Mouse (Mus musculus): ENCODE results near the gene Diaph3.

The Diaph3 gene

DNA sequence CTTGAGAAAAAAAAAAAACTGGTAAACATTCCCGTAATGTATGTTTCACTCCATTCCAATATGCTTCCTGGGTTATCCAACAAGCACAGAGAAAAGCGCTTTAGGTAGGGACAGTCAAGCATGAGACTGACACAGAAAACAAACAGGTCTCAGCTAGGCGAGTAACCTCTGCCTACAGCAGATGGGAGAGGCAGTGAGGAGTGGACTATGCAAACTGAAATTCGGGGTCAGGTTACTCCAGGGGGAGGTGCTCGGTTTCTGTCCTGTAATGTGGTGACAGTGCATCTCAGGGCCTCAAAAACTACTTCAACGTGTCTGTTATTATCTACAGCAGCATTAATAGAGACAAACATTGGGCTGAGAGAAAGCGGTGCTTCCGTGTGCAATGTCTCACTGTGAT is 465.7 kb downstream of the Diaph3 start:
- no peak for DNase-seq (ENCODE audit: extremely low read depth, low read depth, low spot score)

DNA sequence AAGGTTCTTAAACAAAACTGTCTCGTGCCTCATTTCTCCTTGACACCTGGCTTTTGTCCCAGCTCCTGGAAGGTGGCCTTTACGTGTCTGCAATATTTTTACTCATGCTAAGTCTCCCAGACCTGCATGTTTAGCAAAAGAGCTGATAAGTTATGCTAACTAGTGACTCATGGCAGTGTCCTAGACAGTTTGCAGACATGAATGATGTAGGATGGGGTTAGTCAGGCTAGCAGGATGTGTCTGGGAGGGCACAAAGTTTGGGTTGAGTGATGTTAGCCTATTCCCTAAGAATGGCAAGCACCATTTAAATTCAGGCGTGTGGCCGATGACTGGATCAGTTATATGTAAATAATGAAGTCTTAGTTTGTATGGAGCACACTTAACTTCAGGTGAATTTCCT is 478.2 kb downstream of the Diaph3 start:
- DNase-seq (ENCODE audit: extremely low read depth, low read depth, low spot score): no peak

DNA sequence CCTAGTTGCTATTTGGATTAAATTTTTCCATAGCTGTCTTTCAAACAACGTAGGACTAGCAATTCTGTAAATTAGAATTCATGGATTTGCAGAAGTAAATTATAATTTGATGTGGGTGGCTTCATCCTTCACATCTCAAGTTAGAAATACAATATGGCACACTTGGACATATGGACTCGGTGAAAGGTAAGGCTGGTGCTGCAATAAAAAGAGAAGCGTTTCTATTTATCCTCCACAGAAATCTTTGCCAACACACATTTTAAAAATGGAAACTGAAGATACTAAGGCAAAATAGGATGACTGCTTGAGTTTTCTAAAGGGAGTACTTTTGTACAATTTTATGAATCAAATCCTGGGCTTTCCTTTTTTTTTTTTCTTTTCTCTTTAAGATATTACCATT is 480.5 kb downstream of the Diaph3 start:
- no peak for DNase-seq (ENCODE audit: extremely low read depth, low read depth, low spot score)

DNA sequence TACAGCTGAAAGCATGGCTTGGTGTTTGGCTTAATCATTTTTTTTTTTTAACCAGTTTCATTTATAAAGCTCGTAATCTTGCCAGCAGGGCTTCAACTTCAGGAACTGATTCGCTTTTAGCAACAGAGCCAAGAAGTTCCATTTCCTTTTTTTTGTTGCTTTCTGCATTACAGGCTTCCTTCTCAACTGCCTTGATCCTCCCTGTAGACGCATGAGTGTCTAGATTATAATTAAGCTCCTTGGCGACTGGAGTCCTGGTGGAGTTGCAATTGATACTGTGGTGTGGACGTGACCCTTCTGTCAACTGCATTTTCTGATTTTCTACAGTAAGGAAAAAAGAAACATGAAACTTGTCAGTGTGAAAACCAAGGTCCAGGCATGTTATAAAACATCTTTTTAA is 484.8 kb downstream of the Diaph3 start:
- DNase-seq (ENCODE audit: extremely low read depth, low read depth, low spot score): no peak

DNA sequence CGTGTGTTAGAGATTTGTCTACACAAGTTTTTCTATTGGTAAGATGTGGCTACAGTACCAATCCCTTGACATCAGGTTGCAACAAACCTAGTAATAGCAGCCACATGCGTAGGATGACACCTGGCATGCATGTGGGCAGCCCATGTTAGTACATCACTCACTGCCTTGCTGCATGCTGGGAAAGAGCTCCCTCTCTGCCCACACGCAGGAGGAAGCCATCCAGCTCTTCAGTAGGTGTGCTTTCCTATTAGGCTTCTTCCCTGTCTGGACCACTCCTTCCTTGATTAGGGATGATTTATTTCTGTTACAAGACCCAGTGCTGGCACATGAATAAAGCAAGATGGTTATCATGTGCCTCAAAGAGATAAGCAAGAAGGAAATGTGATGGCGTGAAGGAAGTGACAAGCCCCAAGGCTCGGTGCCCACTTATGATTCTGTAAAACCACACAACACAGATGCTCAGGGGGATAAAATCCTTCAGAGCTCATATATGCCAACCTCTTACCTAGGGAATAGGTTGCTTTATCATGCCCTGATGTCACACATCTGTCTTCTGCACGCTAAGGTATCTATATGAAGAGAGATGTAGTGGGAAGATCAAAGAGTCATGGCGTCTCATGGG is 494.4 kb downstream of the Diaph3 start:
- peak; percentile 13 for DNase-seq (ENCODE audit: extremely low read depth, low read depth, low spot score)

DNA sequence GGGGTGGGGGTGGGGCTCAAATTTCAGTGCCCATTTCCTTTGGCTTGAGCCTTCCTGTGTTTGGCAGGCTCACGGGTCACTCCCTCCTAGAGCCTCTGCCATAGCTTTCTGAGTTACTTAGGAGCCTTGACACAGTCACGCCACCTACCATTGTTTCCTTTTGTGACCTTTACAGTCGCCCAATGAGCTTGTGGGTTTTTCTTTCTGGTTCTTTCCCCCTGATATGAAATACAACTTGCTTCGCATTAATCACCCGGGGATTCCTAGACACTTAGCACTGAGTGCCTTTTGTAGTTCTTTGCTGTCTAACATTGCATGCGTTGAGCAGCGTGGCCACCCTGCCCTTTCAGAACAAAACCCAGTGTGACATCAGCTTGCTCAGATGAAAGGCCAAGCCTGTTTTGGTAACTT is 498.2 kb downstream of the Diaph3 start:
- DNase-seq (ENCODE audit: extremely low read depth, low read depth, low spot score): no peak

DNA sequence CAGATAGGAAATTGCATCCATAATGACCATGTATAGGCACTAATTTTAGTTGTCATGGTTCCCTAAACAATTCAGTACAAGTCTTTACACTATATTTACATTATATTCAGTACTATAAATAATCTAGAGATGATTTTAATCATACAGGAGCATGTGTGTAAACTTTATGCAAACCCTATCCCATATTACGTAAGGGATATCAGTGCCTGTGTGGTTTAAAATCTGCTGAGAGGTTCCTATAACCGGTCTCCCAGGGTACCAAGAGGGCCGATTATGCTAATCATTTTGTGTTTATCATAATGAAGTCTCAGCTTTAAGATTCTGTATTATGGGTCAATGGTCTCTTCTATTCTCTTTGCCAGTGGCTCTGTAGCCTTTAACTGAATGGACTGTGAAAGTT is 499.2 kb downstream of the Diaph3 start:
- DNase-seq (ENCODE audit: extremely low read depth, low read depth, low spot score): no peak

DNA sequence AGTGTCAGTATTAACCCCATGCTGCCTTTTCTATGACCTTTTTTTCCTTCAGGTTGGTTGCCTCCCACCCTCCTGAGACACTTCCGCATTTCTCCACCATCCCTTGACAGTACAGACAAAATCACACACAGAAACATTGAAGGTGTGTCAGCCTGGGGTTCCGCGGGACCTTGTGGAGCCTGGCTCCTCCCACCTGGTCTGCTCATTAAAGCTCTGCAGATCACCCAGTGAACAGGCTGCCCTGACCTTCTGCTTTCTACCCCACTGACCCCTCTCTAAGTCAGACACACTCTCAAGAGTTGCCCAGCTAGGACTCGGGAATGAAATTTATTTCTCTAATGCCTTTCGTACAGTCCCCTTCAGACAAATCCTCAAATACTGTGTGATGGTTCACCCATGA is 500.9 kb downstream of the Diaph3 start:
- DNase-seq (ENCODE audit: extremely low read depth, low read depth, low spot score): no peak

DNA sequence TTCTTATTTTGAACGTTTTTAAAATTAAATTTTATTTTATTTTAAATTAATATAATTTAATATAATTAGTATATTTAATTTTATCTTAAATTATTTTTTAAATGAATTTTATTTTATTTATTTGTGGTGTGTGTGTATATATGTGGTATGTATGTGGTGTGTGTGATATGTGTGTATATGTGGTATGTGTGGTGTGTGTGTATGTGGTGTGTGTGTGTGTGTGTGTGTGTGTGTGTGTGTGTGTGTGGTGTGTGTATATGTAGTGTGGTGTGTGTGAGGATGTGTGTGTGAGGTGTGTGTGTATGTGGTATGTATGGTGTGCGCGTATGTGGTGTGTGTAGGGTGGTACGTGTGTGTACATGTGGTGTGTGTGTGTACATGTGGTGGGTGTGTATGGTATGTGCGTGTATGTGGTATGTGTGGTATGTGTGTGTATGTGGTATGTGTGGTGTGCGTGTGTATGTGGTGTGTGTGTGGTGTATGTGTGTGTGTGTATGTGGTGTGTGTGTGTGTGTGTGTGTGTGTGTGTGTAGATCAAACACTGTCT is 505.4 kb downstream of the Diaph3 start:
- DNase-seq (ENCODE audit: extremely low read depth, low read depth, low spot score): no peak

DNA sequence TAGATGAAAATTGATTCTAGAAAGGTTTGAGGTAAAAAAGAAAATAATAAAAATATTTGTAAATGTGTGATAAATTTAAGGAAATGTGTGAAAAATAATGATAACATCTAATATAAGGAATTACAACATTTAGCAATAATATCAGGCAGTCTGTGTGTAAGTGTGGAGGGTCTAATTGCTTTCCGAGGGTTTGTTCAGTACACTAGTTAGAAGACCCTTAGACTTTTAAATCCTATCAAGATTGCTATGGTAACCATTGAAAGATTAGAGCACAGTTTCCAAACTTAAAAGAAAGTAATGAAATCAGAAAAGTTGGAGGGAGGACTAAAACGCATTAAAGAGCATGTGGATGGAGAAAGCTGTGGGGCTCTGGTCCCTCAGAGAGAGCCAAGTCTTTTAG is 506.0 kb downstream of the Diaph3 start:
- no peak for DNase-seq (ENCODE audit: extremely low read depth, low read depth, low spot score)

DNA sequence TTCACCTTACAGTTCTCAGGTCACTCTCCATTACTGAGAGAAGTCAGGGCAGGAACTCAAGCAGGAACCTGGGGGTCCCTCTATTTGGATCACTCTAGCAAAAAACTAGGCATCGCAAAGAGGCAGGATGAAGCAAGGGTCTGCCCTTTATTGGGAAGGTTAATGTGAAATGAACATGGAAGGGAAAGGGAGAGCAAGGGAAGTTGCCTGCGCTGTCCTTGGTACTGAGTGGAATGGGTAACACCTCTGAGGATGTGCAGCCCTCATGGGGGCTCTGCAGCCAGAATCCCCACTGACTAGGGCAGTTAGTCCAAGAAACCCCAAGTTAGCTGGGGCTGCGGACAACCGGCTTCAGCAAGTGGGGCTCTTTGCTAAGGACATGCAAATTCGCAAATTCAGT is 507.2 kb downstream of the Diaph3 start:
- no peak for DNase-seq (ENCODE audit: extremely low read depth, low read depth, low spot score)

DNA sequence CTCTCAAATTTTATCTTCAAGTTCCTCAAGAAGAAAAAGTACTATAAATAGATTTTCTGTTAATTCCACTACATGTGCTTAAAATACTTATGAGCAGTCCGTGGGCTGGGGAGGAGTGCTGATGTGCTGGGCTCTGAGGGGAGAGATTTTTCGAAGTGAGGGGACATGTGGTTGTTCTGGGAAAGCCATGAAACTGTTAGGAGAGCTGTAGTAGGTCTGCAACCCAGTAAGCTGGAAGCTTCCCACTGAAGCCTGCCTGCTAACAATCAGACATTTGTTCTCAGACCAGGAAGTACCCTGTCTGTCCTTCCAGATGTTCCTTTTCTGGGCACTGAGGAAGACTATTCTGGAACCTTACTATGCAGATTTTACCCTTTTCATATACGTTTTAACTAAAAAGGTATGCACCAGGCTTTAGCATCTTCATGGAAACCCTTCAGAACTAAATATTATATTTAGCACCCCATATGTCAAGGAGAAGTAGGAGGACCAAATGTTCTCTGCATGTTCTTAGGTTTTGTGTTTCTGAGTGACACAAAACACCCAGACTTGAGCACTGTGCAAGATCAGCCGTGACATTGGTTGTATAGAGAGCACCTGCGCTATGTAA is 516.1 kb downstream of the Diaph3 start:
- no peak for DNase-seq (ENCODE audit: extremely low read depth, low read depth, low spot score)

DNA sequence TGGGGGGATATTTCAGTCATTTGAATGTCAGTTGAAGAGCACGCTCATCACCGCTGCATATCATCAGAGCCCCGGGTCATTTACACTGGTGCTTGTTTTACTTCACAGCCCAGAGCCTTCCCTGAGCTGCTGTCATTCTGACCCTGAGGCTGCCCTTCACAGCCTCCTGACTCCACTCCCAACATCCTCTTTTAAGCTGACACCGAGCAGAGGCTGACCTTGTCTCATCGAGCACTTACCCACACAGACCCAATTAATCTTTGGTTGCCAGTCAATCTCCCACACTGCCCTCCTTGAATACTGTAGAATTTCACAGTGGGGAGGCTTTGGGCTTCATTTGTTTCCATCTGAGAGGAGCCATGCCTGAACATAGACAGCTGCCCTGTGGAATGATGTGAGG is 521.4 kb downstream of the Diaph3 start:
- no peak for DNase-seq (ENCODE audit: extremely low read depth, low read depth, low spot score)
